Comparison of ENCODE assay signal across 20 mouse cellular contexts in the genomic region with DNA sequence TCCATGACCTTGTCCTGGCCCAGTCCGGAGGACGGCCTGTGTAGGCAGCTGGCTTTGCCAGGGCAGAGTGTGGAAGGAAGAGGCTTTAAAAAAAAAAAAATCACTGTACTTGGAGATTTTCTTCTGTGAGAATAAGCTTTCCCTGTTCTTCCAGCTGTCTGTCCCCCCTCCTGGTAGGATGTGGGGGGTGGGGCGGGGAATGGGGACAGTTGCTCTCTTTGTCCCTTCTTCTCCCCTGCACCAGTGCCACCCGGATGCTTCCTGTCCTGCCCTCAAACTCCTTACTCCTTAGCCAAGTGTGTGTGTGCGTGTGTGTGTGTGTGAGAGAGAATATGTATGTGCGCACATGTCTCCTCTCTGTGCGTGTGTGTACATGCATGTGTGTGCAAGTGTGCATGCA. TPM values are rescaled to one million over a fixed set of nuclear protein-coding genes. Genes with fewer than 3 reads are reported as not detected.
DNase-seq lines count a peak whose midpoint lies in the region; ATAC-seq and TF ChIP-seq lines count a peak whose summit lies in the region.
"Had no signal": no experiment of that assay in that cellular context is flagged by ENCODE, and none has a peak within 500 bp of the region (broad histone marks: within the 10 kb centered on the region; RNA-seq: fewer than 3 reads in every experiment).

No protein-coding gene starts in this region.

- no peaks in the 10 kb centered on the region for H3K27me3 ChIP-seq in heart, embryonic 10.5 days (ENCODE audit: insufficient read depth, poor library complexity, severe bottlenecking)
- H3K27me3 ChIP-seq in neural tube, embryonic 15.5 days (replicated peaks): no peaks in the 10 kb centered on the region
- no peaks in the 10 kb centered on the region for H3K27me3 ChIP-seq in limb, embryonic 13.5 days
- no peaks in the 10 kb centered on the region for H3K27me3 ChIP-seq in thymus, adult 2 months (ENCODE audit: control insufficient read depth, insufficient read depth, low read length)
- H3K27me3 ChIP-seq: heart, embryonic 15.5 days; intestine, embryonic 15.5 days had no signal

- H3K9me3 ChIP-seq in heart, embryonic 10.5 days: no peaks in the 10 kb centered on the region
- H3K9me3 ChIP-seq in neural tube, embryonic 15.5 days (replicated peaks): no peaks in the 10 kb centered on the region
- no peaks in the 10 kb centered on the region for H3K9me3 ChIP-seq in limb, embryonic 13.5 days
- H3K9me3 ChIP-seq: heart, embryonic 15.5 days; intestine, embryonic 15.5 days had no signal

- intact Hi-C loops in heart, postnatal 14 days (cut with DNase I): no loop called here

- TF ChIP-seq CTCF in thymus, adult 2 months (IDR thresholded peaks at IDR 0.05; ENCODE audit: borderline replicate concordance, control insufficient read depth, extremely low read depth, insufficient read depth, low read length, poor library complexity): no peak

- 79% methylated on average over 7 of the region's 7 CpGs for WGBS in heart, embryonic 10.5 days
- WGBS in neural tube, embryonic 15.5 days: 91% methylated on average over 7 of the region's 7 CpGs
- WGBS in limb, embryonic 13.5 days: 86% methylated on average over 7 of the region's 7 CpGs
- WGBS in thymus, adult 2 months: 96% methylated on average over 7 of the region's 7 CpGs

- no peak overlapping the region for H3K4me3 ChIP-seq in heart, embryonic 10.5 days
- H3K4me3 ChIP-seq in neural tube, embryonic 15.5 days (replicated peaks): no peak overlapping the region
- H3K4me3 ChIP-seq in limb, embryonic 13.5 days: no peak overlapping the region
- no peak overlapping the region for H3K4me3 ChIP-seq in thymus, adult 2 months (ENCODE audit: control insufficient read depth, insufficient read depth, low read length)
- H3K4me3 ChIP-seq: heart, embryonic 15.5 days; intestine, embryonic 15.5 days had no signal

- peaks cover 37% of the 10 kb centered on the region for H3K36me3 ChIP-seq in heart, embryonic 10.5 days
- peaks cover 10% of the 10 kb centered on the region for H3K36me3 ChIP-seq in neural tube, embryonic 15.5 days
- peaks cover 35% of the 10 kb centered on the region for H3K36me3 ChIP-seq in limb, embryonic 13.5 days
- H3K36me3 ChIP-seq in thymus, adult 2 months (ENCODE audit: control insufficient read depth, insufficient read depth, low read length): no peaks in the 10 kb centered on the region

- DNase-seq in heart, embryonic 10.5 days (ENCODE audit: low spot score): no peak
- no peak for DNase-seq in heart, postnatal 14 days
- DNase-seq in neural tube, embryonic 10.5 days (ENCODE audit: extremely low spot score, low spot score): no peak
- no peak for DNase-seq in thymus, adult 2 months
- DNase-seq: adrenal gland, postnatal 10 days; cerebellum, adult 11 months; cerebellum, adult 9-10 months; cerebellum, postnatal 25 days; heart, adult 18-20 months had no signal

- 0 out of 2 replicates have a peak overlapping the region, but pooled peaks have one; percentile 38 for H3K27ac ChIP-seq in heart, embryonic 10.5 days
- H3K27ac ChIP-seq in neural tube, embryonic 15.5 days (replicated peaks): 0 out of 2 replicates have a peak overlapping the region, but pooled peaks have one; percentile 3
- peak overlapping the region; percentile 33; the same call in 1 of the 2 replicates for H3K27ac ChIP-seq in limb, embryonic 13.5 days
- no peak overlapping the region for H3K27ac ChIP-seq in thymus, adult 2 months (ENCODE audit: control insufficient read depth, insufficient read depth, low read length)
- H3K27ac ChIP-seq: heart, embryonic 15.5 days; intestine, embryonic 15.5 days had no signal

- H3K4me1 ChIP-seq in heart, embryonic 10.5 days: peaks cover 27% of the 10 kb centered on the region
- H3K4me1 ChIP-seq in neural tube, embryonic 15.5 days: peaks cover 7% of the 10 kb centered on the region
- peaks cover 25% of the 10 kb centered on the region for H3K4me1 ChIP-seq in limb, embryonic 13.5 days
- H3K4me1 ChIP-seq in thymus, adult 2 months (replicated peaks; ENCODE audit: control insufficient read depth, insufficient read depth, low read length): peaks cover 30% of the 10 kb centered on the region

- no peak overlapping the region for H3K4me2 ChIP-seq in neural tube, embryonic 15.5 days
- H3K4me2 ChIP-seq in limb, embryonic 13.5 days (replicated peaks): no peak overlapping the region
- H3K4me2 ChIP-seq: heart, embryonic 11.5 days; heart, embryonic 15.5 days; intestine, embryonic 15.5 days had no signal

- no peak overlapping the region for H3K9ac ChIP-seq in neural tube, embryonic 15.5 days (replicated peaks)
- H3K9ac ChIP-seq in limb, embryonic 13.5 days: no peak overlapping the region
- H3K9ac ChIP-seq: heart, embryonic 15.5 days; intestine, embryonic 15.5 days had no signal

- TF ChIP-seq POLR2A in thymus, adult 2 months (IDR thresholded peaks at IDR 0.05; ENCODE audit: control insufficient read depth, extremely low read depth, insufficient read depth, low read length, poor library complexity): no peak

- no peak for ATAC-seq in neural tube, embryonic 15.5 days (ENCODE audit: low FRiP score)
- no peak for ATAC-seq in limb, embryonic 13.5 days (ENCODE audit: low FRiP score, low read depth)
- ATAC-seq: forebrain, embryonic 14.5 days; intestine, embryonic 15.5 days had no signal

RNA-seq across cellular contexts. Expression of a gene that starts 14.9 kb away (rescaled TPM):
- polyA plus RNA-seq in heart, embryonic 10.5 days (2016; fragmentation: Nextera tagmentation; extraction: Ambion mirVana): 13.4 and 14.4 TPM in 2 replicates
- 10 to 100 TPM; 17.2 to 19.5 TPM for total RNA-seq in heart, postnatal 14 days (2021)
- 14.1 and 14.2 TPM in 2 replicates for polyA plus RNA-seq in neural tube, embryonic 15.5 days (2015; fragmentation: Nextera tagmentation; extraction: Ambion mirVana)
- polyA plus RNA-seq in limb, embryonic 13.5 days (2015; fragmentation: Nextera tagmentation; extraction: Ambion mirVana): 15.3 and 15.5 TPM in 2 replicates
- polyA plus RNA-seq in thymus, adult 2 months (2012; rRNA removed): 76.9 and 87.4 TPM in 2 replicates

RNA-seq across cellular contexts. Expression of a gene that starts 17.1 kb away (rescaled TPM):
- not detected in 2 replicates for polyA plus RNA-seq in heart, embryonic 10.5 days (2016; fragmentation: Nextera tagmentation; extraction: Ambion mirVana)
- total RNA-seq in heart, postnatal 14 days (2021): under 1 TPM in 1 of 2 experiments, not detected in 1; 0.93 TPM
- 0.68 TPM in 1 of 2 replicates, not detected in the other for polyA plus RNA-seq in neural tube, embryonic 15.5 days (2015; fragmentation: Nextera tagmentation; extraction: Ambion mirVana)
- polyA plus RNA-seq in limb, embryonic 13.5 days (2015; fragmentation: Nextera tagmentation; extraction: Ambion mirVana): 0.92 TPM in 1 of 2 replicates, not detected in the other
- polyA plus RNA-seq in thymus, adult 2 months (2012; rRNA removed): 0.15 TPM in 1 of 2 replicates, not detected in the other
- total RNA-seq: adrenal gland, postnatal 10 days; adrenal gland, postnatal 4 days; gastrocnemius, adult 8-10 months; gastrocnemius, postnatal 4 days; heart, adult 18-20 months; heart, postnatal 25 days; MEL had no signal
- polyA plus RNA-seq: heart, embryonic 15.5 days had no signal

RNA-seq across cellular contexts. Expression of a gene that starts 38.5 kb away (rescaled TPM):
- 13.6 and 14.3 TPM in 2 replicates for polyA plus RNA-seq in heart, embryonic 10.5 days (2016; fragmentation: Nextera tagmentation; extraction: Ambion mirVana)
- 10 to 100 TPM; 10.6 to 12.1 TPM for total RNA-seq in heart, postnatal 14 days (2021)
- 19.6 and 21.0 TPM in 2 replicates for polyA plus RNA-seq in neural tube, embryonic 15.5 days (2015; fragmentation: Nextera tagmentation; extraction: Ambion mirVana)
- polyA plus RNA-seq in limb, embryonic 13.5 days (2015; fragmentation: Nextera tagmentation; extraction: Ambion mirVana): 16.7 and 19.1 TPM in 2 replicates
- 43.6 and 45.7 TPM in 2 replicates for polyA plus RNA-seq in thymus, adult 2 months (2012; rRNA removed)

RNA-seq across cellular contexts. Expression of a gene that starts 40.1 kb away (rescaled TPM):
- 35.5 and 47.1 TPM in 2 replicates for polyA plus RNA-seq in heart, embryonic 10.5 days (2016; fragmentation: Nextera tagmentation; extraction: Ambion mirVana)
- 10 to 100 TPM; 16.9 to 17.3 TPM for total RNA-seq in heart, postnatal 14 days (2021)
- 81.4 and 89.2 TPM in 2 replicates for polyA plus RNA-seq in neural tube, embryonic 15.5 days (2015; fragmentation: Nextera tagmentation; extraction: Ambion mirVana)
- polyA plus RNA-seq in limb, embryonic 13.5 days (2015; fragmentation: Nextera tagmentation; extraction: Ambion mirVana): 64.3 and 66.6 TPM in 2 replicates
- 65.1 and 73.9 TPM in 2 replicates for polyA plus RNA-seq in thymus, adult 2 months (2012; rRNA removed)
